Mouse (Mus musculus): ENCODE measurements around the gene Dennd2c. TPM values are rescaled to one million over a fixed set of nuclear protein-coding genes. Genes with fewer than 3 reads are reported as not detected.
A peak's percentile ranks its signal among the peaks of the same experiment; 100 is the strongest.
"Not testable (repeated sequence)": the region's sequence is repeated elsewhere in the genome, so short reads cannot be mapped to it uniquely, and the experiment has no call there.

Dennd2c gene
- total and polyA plus RNA-seq, 2 experiments from 2014 or later: 0.63 to 1.7 TPM

DNA sequence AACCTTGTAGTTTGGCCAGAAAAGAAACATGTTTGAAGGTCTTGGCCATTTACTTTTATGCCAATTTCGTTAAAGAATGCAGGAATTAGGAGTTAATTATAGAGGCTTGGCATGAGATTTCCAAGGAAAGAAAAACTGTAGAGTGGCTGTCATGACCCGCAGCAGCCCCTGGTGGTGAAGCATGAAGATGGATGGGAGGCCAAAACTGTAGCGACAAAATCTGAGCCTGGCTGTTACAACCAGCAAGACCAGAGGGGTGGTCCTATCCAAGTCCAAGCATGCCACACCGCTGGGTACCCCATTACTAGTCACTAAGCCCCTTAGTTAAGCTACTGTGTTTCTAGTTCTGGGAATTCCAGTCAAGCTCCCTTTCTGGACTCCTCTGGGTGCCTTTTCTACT lies 78.8 kb downstream of the Dennd2c start:
- Histone ChIP-seq H3K27me3 (ENCODE audit: insufficient read depth, low read length) (no peaks in the 10 kb centered on the region), H3K9me3 (ENCODE audit: low read length) (no peaks in the 10 kb centered on the region), H3K4me1 (ENCODE audit: insufficient read depth, low read length) (no peaks in the 10 kb centered on the region), H3K4me3 (ENCODE audit: low read depth, low read length) (no peak overlapping the region), H3K36me3 (ENCODE audit: insufficient read depth, low read length) (peaks cover 19% of the 10 kb centered on the region), H3K27ac (ENCODE audit: low read depth, low read length) (no peak overlapping the region), H3K9ac (replicated peaks; ENCODE audit: low read length, poor library complexity, severe bottlenecking) (no peak overlapping the region), H3K4me2 (ENCODE audit: low read depth, low read length, poor library complexity, severe bottlenecking) (no peak overlapping the region)
- DNase-seq (ENCODE audit: low spot score): no peak
- no peak for ATAC-seq (ENCODE audit: low FRiP score)
- TF ChIP-seq CTCF (IDR thresholded peaks at IDR 0.05): peak; percentile 50
- 57% methylated on average over 4 of the region's 4 CpGs for WGBS

DNA sequence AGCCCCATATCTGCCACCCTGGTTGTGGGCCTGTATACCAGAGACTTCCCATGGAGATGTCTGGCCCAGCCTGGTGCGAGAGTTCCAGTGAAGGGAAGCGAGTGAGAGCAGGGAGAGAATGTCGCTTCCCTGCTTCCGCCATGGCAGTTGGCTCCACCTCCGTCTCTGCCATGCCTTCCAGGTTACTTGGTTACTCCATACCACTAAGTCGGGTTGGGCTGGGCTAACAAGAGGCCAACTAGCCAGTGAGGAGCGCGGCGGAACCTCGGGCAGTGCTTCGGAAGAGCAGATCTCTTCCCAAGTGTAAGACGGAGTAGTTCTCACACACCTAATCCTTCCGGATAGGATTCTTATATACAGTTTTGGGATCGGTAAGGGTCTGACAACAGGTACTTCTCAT lies 80.4 kb downstream of the Dennd2c start:
- no peaks in the 10 kb centered on the region for H3K27me3 ChIP-seq (ENCODE audit: insufficient read depth, low read length)
- H3K9ac ChIP-seq (replicated peaks; ENCODE audit: low read length, poor library complexity, severe bottlenecking): no peak overlapping the region
- no peak for ATAC-seq (ENCODE audit: low FRiP score)
- TF ChIP-seq CTCF (IDR thresholded peaks at IDR 0.05): no peak
- no peak overlapping the region for H3K4me3 ChIP-seq (ENCODE audit: low read depth, low read length)
- no peaks in the 10 kb centered on the region for H3K9me3 ChIP-seq (ENCODE audit: low read length)
- no peak for DNase-seq (ENCODE audit: low spot score)
- H3K4me2 ChIP-seq (ENCODE audit: low read depth, low read length, poor library complexity, severe bottlenecking): no peak overlapping the region
- H3K36me3 ChIP-seq (ENCODE audit: insufficient read depth, low read length): peaks cover 12% of the 10 kb centered on the region
- H3K4me1 ChIP-seq (ENCODE audit: insufficient read depth, low read length): no peaks in the 10 kb centered on the region
- 79% methylated on average over 14 of the region's 14 CpGs for WGBS
- no peak overlapping the region for H3K27ac ChIP-seq (ENCODE audit: low read depth, low read length)

DNA sequence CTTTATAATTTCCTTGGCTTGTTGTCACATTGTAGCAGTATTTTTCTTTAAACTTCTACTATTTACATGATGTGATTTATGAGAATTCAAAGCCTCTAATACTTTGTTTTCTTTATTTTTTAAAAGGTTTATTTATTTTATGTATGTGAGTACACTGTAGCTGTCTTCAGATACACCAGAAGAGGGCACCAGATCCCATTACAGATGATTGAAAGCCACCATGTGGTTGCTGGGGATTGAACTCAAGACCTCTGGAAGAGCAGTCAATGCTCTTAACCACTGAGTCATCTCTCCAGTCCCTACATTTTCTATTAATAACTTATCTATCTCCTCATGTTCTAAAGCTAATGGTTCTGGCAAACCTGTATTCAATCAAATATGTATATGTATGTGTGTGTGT lies 82.1 kb downstream of the Dennd2c start:
- not testable (repeated sequence) for H3K27ac ChIP-seq (ENCODE audit: low read depth, low read length); DNase-seq (ENCODE audit: low spot score); H3K9me3 ChIP-seq (ENCODE audit: low read length); H3K4me2 ChIP-seq (ENCODE audit: low read depth, low read length, poor library complexity, severe bottlenecking); H3K27me3 ChIP-seq (ENCODE audit: insufficient read depth, low read length); ATAC-seq (ENCODE audit: low FRiP score); H3K4me1 ChIP-seq (ENCODE audit: insufficient read depth, low read length); H3K9ac ChIP-seq (replicated peaks; ENCODE audit: low read length, poor library complexity, severe bottlenecking); H3K4me3 ChIP-seq (ENCODE audit: low read depth, low read length); H3K36me3 ChIP-seq (ENCODE audit: insufficient read depth, low read length)
- peak; percentile 44 for TF ChIP-seq CTCF (IDR thresholded peaks at IDR 0.05)

DNA sequence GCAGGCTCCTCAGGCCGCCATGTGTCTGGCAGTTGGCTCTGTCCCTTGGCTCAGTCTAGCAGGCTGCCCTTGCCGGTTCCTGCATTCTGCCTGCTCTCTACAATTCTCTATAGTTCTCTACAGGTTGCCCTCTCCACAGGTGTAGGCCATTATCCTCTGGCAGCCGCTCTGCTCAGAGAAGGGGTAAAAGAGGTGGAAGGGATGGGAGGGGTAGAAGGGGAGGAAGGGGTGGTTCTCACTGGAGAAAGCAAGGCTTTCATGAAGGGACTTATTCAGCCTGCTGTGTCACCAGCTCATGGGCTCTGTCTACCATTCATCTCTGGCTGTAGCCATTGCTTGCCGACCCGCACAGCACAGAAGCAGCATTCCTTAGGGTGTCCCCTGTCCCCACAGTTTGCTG lies 86.0 kb downstream of the Dennd2c start:
- ATAC-seq (ENCODE audit: low FRiP score) (no peak), DNase-seq (ENCODE audit: low spot score) (no peak)
- 0 out of 2 replicates have a peak, but pooled peaks cover 6% of the 10 kb centered on the region for H3K9me3 ChIP-seq (ENCODE audit: low read length)
- no peak overlapping the region for H3K9ac ChIP-seq (replicated peaks; ENCODE audit: low read length, poor library complexity, severe bottlenecking)
- H3K27me3 ChIP-seq (ENCODE audit: insufficient read depth, low read length): no peaks in the 10 kb centered on the region
- H3K4me1 ChIP-seq (ENCODE audit: insufficient read depth, low read length): no peaks in the 10 kb centered on the region
- no peak overlapping the region for H3K27ac ChIP-seq (ENCODE audit: low read depth, low read length)
- no peak for TF ChIP-seq CTCF (IDR thresholded peaks at IDR 0.05)
- WGBS: 66% methylated on average over 5 of the region's 5 CpGs
- no peaks in the 10 kb centered on the region for H3K36me3 ChIP-seq (ENCODE audit: insufficient read depth, low read length)
- no peak overlapping the region for H3K4me2 ChIP-seq (ENCODE audit: low read depth, low read length, poor library complexity, severe bottlenecking)
- H3K4me3 ChIP-seq (ENCODE audit: low read depth, low read length): no peak overlapping the region

DNA sequence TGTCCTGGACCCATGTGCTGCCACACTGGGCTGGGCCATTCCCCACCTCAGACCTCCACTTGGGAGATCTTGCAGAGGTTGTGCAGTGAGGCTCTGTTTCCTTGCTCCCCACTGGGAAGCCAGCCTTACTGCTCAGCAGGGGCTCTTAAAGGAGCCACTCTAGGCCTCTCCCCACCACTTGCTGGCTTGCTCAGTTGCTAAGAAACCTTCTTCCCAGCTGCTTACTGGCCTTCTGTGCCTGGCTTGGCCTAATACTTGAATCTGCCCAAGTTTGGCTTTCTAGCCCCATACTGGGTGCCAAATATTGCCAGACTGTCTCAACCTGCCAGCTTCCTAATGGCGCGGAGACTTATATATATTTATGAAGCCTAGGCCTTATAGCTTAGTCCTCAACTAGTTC lies 86.5 kb downstream of the Dennd2c start:
- 93% methylated on average over 2 of the region's 2 CpGs for WGBS
- H3K4me2 ChIP-seq (ENCODE audit: low read depth, low read length, poor library complexity, severe bottlenecking): no peak overlapping the region
- H3K27me3 ChIP-seq (ENCODE audit: insufficient read depth, low read length): no peaks in the 10 kb centered on the region
- ATAC-seq (ENCODE audit: low FRiP score) (no peak), DNase-seq (ENCODE audit: low spot score) (peak; percentile 16)
- H3K9me3 ChIP-seq (ENCODE audit: low read length): 0 out of 2 replicates have a peak, but pooled peaks cover 6% of the 10 kb centered on the region
- H3K9ac ChIP-seq (replicated peaks; ENCODE audit: low read length, poor library complexity, severe bottlenecking): no peak overlapping the region
- no peaks in the 10 kb centered on the region for H3K4me1 ChIP-seq (ENCODE audit: insufficient read depth, low read length)
- H3K4me3 ChIP-seq (ENCODE audit: low read depth, low read length): no peak overlapping the region
- H3K36me3 ChIP-seq (ENCODE audit: insufficient read depth, low read length): no peaks in the 10 kb centered on the region
- TF ChIP-seq CTCF (IDR thresholded peaks at IDR 0.05): no peak
- H3K27ac ChIP-seq (ENCODE audit: low read depth, low read length): no peak overlapping the region

DNA sequence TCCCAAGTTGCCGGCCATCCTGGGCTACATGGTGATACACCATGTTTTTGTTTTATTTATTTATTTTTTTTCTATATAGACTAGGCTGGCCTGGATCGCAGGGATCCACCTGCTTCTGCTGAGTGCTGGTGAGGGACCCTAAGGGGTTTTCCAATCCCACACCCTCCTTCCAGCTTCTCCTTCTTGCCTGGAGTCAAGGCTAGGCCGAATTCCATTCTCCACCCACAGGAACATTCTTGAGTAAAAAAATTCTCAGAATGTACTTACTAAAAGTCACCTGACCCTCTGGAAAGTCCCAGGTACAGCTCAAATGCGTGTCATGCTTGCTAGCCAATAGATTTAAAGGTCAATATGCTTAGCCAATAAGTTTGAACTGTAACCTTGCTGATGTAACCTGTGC lies 89.8 kb downstream of the Dennd2c start:
- TF ChIP-seq CTCF (IDR thresholded peaks at IDR 0.05): no peak
- 87% methylated on average over 4 of the region's 4 CpGs for WGBS
- no peaks in the 10 kb centered on the region for H3K4me1 ChIP-seq (ENCODE audit: insufficient read depth, low read length)

More for the DNA sequence above, 89.8 kb downstream of the Dennd2c start:
- Histone ChIP-seq H3K27me3 (ENCODE audit: insufficient read depth, low read length) (no peaks in the 10 kb centered on the region), H3K9ac (replicated peaks; ENCODE audit: low read length, poor library complexity, severe bottlenecking) (no peak overlapping the region), H3K36me3 (ENCODE audit: insufficient read depth, low read length) (no peaks in the 10 kb centered on the region), H3K4me3 (ENCODE audit: low read depth, low read length) (no peak overlapping the region), H3K27ac (ENCODE audit: low read depth, low read length) (no peak overlapping the region), H3K9me3 (ENCODE audit: low read length) (0 out of 2 replicates have a peak, but pooled peaks cover 6% of the 10 kb centered on the region), H3K4me2 (ENCODE audit: low read depth, low read length, poor library complexity, severe bottlenecking) (no peak overlapping the region)
- ATAC-seq (ENCODE audit: low FRiP score): no peak
- DNase-seq (ENCODE audit: low spot score): no peak

Measured in midbrain, postnatal 0 days (tissue).